Mouse (Mus musculus) granulocyte monocyte progenitor cell, adult 5-6 weeks (primary cell): ENCODE results near the gene Ap1g2. TPM values are rescaled to one million over a fixed set of nuclear protein-coding genes. Genes with fewer than 3 reads are reported as not detected.

Source experiments
- ATAC-seq: replicated peaks from 2 replicates; pipeline ENCODE4 v1.8.0; 2016; ENCODE audit warnings: mild to moderate bottlenecking, moderate TSS enrichment, inconsistent platforms; ENCODE audit not compliant: poor library complexity, severe bottlenecking
- total RNA-seq, 2 experiments: library from RNA; stranded (forward) in 1 of 2; stranded (reverse) in 1 of 2; fragments of 200-712, 200-1000 nt in 1 of 2; fragments of >200 nt in 1 of 2; fragmentation: Nextera tagmentation in 1 of 2; gene quantifications; 2 replicates each; pipeline ENCODE4 v1.2.3; 2014 to 2017

The Ap1g2 gene
- total RNA-seq, 2 experiments from 2014 or later: 15.1 to 87.9 TPM

- ATAC-seq: no peak
These were observed 42.6 kb downstream of the Ap1g2 start for GRCm38 (mm10) chr14:55063581-55064381.

- ATAC-seq: no peak
These were observed 43.3 kb downstream of the Ap1g2 start for GRCm38 (mm10) chr14:55063117-55063516.

DNA sequence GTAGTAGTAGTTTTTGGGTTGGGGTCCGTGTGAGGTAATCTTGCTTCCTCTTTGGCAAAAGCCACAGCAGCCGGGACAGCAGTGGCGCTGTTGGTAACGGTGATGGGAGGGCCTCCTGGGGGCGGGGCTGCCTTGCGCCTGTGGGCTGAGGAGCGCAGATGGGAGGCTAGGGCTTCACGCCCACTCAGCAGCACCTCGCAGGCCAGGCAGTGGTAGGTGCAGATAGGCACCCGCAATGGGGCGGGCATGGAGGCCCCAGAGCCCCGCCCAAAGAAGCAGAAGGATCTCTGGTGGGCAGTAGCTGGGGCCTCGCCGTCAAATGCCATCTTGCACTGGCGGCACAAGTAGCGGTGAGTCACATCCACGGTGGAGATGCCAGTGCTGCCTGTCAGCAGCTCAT lies 43.8 kb downstream of the Ap1g2 start:
- ATAC-seq: peak; percentile 91

DNA sequence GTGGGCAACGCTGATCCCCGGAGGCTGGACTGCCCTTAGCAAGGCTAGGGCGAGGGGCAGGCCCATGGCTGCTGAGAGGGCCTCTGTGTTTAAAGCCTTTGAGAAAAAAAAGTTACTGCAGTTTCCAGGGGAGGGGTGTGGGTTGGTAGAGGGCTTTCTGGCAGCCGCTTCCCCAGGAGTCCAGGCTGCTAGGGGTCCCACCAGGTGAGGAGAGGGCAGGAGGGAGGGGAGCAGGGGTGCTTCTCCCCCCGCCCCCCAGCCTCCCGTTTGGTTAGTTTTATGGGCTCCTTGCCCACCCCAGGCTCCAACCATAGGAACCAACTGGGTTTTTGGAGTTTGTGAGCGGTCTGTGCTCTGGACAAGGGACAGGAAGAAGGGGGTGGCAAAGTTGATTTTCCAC lies 44.5 kb downstream of the Ap1g2 start:
- ATAC-seq: no peak

- no peak for ATAC-seq
These were observed 46.5 kb downstream of the Ap1g2 start for GRCm38 (mm10) chr14:55059931-55060330.

DNA sequence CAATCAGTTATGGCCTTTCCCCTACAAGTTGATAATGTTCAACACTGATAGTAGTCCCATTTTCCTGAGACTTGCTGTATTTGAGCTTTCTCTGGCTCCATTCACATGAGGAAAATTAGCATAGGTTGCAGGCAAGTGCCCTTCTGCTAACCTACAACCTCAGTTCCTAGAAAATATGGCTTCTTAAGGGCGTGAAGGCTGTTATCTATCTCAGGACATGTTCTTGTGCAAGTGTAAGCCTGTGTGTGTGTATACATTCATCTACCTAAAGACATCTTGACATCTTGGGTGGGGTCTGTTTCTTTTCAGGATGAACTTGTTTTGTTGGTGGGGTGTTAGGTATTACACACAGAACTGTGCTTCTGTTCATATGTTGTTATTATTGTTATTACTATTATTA lies 47.4 kb downstream of the Ap1g2 start:
- no peak for ATAC-seq

DNA sequence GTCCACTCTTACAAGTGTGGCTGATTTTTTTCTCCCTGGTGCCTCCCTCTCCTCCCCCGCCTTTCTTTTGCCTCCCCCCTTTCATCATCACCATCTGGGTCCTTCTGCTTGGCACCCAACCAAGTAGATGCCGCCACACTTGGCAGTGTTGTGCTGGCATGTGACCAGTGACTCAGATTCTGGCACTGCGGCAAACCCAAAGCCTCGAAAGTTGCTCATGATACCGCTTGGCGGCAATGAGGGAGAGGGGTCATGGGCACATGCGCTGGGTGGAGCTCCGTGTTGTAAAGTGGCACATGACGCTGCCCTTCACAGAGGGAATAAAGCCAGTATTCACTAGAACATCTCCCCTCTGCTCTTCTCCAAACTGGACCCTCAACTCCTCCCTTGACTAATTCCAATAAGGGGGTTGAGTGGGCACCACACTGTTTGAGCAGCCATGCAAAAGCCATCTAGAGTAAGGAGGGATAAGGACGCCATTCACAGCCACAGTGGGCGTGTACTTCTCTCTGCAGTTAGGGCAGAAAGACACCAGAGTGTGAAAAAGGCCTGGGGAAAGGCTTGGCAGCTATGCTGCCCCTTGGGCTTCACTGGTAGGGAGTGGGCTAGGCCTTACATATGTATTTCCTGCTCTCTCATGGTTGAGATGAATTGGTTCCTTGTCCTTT lies 51.1 kb downstream of the Ap1g2 start:
- ATAC-seq: peak; percentile 93

DNA sequence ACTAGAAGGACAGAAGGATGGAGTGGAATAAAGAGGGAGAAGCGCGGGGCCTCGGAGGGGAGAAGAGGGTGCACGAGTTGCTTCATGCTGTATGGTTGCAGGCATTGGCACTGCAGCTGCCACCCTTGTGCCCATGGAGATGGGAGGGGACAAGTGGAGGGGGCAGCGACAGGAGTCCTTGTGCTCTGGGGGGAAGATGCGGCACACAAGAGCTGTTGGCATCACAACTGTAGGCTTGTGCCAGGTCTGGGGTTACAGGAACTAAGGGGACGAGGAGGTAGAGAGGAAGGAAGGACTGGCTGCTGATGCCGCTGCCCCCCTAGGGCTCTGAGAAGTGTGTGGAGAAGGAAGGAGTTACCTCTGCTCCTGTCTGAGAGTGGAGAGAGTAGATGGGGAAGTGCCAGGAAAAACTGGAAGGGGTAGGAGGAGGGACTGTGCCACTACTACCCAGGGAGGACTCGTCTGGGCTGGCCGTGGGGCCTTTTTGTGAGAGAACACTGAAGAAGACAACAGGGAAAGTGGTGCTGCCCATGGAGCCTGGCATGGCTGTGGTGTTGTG lies 52.1 kb downstream of the Ap1g2 start:
- peak; percentile 63 for ATAC-seq

DNA sequence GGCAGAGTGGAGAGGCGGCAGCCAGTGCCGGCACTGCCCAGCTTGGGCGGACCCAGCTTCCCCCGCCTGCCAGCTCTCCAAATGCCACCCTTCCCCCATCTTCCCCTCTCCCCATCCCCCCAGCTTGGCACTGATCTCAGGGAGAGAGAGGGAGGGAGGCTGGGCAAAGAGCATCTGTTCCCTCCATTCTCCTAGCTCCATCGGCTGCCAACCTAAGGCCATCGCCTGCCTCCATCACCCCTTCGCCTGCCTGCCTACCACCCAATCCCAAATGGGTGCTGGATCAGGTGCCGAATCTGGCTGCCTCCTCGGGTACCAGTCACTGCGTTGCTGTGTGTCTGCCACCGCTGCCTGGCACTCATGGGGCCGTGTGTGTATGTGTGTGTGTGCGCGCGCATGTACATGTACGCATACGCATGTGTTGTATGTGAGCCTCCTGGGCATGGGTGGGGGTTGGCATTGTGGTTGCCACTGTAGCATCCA lies 52.6 kb downstream of the Ap1g2 start:
- no peak for ATAC-seq

DNA sequence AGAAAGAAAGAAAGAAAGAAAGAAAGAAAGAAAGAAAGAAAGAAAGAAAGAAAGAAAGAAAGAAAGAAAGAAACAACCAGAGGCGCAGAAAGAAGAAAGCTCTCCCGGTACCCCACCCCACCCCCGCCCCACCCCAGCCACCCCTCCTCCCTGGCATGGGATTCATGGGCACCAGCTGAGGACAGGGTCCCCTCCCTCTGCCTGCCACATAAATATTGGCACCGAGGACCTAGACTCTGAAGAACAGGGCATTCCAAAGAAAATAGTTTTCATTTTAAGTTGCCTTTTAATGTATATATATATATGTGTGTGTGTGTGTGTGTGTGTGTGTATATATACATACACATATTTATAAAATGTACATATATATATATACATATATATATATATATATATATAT lies 53.3 kb downstream of the Ap1g2 start:
- no peak for ATAC-seq

DNA sequence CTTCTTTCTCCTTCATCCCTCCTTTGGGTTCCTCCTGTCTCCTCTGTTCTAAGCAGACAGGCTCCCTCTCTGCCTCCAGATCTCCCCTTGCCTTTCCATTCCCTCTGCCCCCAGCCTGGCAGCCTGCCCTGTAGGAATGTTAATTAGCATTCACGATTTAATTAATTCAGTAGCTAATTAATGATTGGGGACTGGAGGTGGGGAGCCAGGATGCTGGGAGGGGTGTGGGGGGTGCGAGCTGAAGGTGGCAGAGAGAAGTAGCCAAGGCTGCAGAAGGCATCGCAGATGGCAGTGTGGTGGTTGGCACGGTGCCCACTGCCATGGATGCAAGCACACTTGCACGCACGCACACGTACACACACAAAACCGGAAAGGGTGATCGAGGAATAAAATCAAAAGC lies 53.9 kb downstream of the Ap1g2 start:
- ATAC-seq: no peak

Other genes with a start within 250 kb of the Ap1g2 start
- 14.3 and 19.1 TPM in 2 replicates for gene Homez, start 235.6 kb downstream of the Ap1g2 start, total RNA-seq (2014; fragmentation: Nextera tagmentation)
- 8.4 and 8.7 TPM in 2 replicates for gene Homez, start 235.6 kb downstream of the Ap1g2 start, total RNA-seq (2017)
- gene Ppp1r3e, start 229.0 kb downstream of the Ap1g2 start, total RNA-seq (2014; fragmentation: Nextera tagmentation): 12.2 and 21.1 TPM in 2 replicates
- gene Ppp1r3e, start 229.0 kb downstream of the Ap1g2 start, total RNA-seq (2017): 2.5 and 2.9 TPM in 2 replicates
- 9.4 and 13.5 TPM in 2 replicates for gene Bcl2l2, start 223.2 kb downstream of the Ap1g2 start, total RNA-seq (2014; fragmentation: Nextera tagmentation)
- 9.9 and 10.9 TPM in 2 replicates for gene Bcl2l2, start 223.2 kb downstream of the Ap1g2 start, total RNA-seq (2017)
- gene Gm20521, start 223.2 kb downstream of the Ap1g2 start, total RNA-seq (2014; fragmentation: Nextera tagmentation): not detected in 2 replicates
- gene Gm20521, start 223.2 kb downstream of the Ap1g2 start, total RNA-seq (2017): not detected in 2 replicates
- gene Pabpn1, start 214.1 kb downstream of the Ap1g2 start, total RNA-seq (2014; fragmentation: Nextera tagmentation): 181 and 215 TPM in 2 replicates
- gene Pabpn1, start 214.1 kb downstream of the Ap1g2 start, total RNA-seq (2017): 286 and 319 TPM in 2 replicates
- 1.4 and 2.8 TPM in 2 replicates for gene Slc22a17, start 193.5 kb downstream of the Ap1g2 start, total RNA-seq (2014; fragmentation: Nextera tagmentation)
- gene Slc22a17, start 193.5 kb downstream of the Ap1g2 start, total RNA-seq (2017): 0.52 and 0.77 TPM in 2 replicates
- gene Efs, start 180.5 kb downstream of the Ap1g2 start, total RNA-seq (2014; fragmentation: Nextera tagmentation): not detected in 2 replicates
- not detected in 2 replicates for gene Efs, start 180.5 kb downstream of the Ap1g2 start, total RNA-seq (2017)
- gene Il25, start 173.9 kb downstream of the Ap1g2 start, total RNA-seq (2014; fragmentation: Nextera tagmentation): not detected in 2 replicates
- gene Il25, start 173.9 kb downstream of the Ap1g2 start, total RNA-seq (2017): not detected in 2 replicates
- gene Cmtm5, start 170.3 kb downstream of the Ap1g2 start, total RNA-seq (2014; fragmentation: Nextera tagmentation): not detected in 2 replicates
- not detected in 2 replicates for gene Cmtm5, start 170.3 kb downstream of the Ap1g2 start, total RNA-seq (2017)
- gene Myh6, start 139.7 kb downstream of the Ap1g2 start, total RNA-seq (2014; fragmentation: Nextera tagmentation): not detected in 2 replicates
- not detected in 2 replicates for gene Myh6, start 139.7 kb downstream of the Ap1g2 start, total RNA-seq (2017)
- gene Gm17428, start 129.7 kb downstream of the Ap1g2 start, total RNA-seq (2014; fragmentation: Nextera tagmentation): not detected in 2 replicates
- not detected in 2 replicates for gene Gm17428, start 129.7 kb downstream of the Ap1g2 start, total RNA-seq (2017)
- gene Myh7, start 112.0 kb downstream of the Ap1g2 start, total RNA-seq (2014; fragmentation: Nextera tagmentation): not detected in 2 replicates
- gene Myh7, start 112.0 kb downstream of the Ap1g2 start, total RNA-seq (2017): not detected in 2 replicates
- gene Ngdn, start 91.1 kb downstream of the Ap1g2 start, total RNA-seq (2014; fragmentation: Nextera tagmentation): 50.2 and 65.5 TPM in 2 replicates
- gene Ngdn, start 91.1 kb downstream of the Ap1g2 start, total RNA-seq (2017): 62.7 and 75.3 TPM in 2 replicates
- gene Zfhx2, start 14.3 kb downstream of the Ap1g2 start, total RNA-seq (2014; fragmentation: Nextera tagmentation): 3.0 and 5.2 TPM in 2 replicates
- 0.26 and 0.82 TPM in 2 replicates for gene Zfhx2, start 14.3 kb downstream of the Ap1g2 start, total RNA-seq (2017)
- gene Thtpa, start 11.8 kb downstream of the Ap1g2 start, total RNA-seq (2014; fragmentation: Nextera tagmentation): 11.9 and 16.2 TPM in 2 replicates
- gene Thtpa, start 11.8 kb downstream of the Ap1g2 start, total RNA-seq (2017): 10.0 and 13.0 TPM in 2 replicates
- gene Jph4, start 10.3 kb upstream of the Ap1g2 start, total RNA-seq (2014; fragmentation: Nextera tagmentation): not detected in 2 replicates
- not detected in 2 replicates for gene Jph4, start 10.3 kb upstream of the Ap1g2 start, total RNA-seq (2017)
- gene Dhrs2, start 115.4 kb upstream of the Ap1g2 start, total RNA-seq (2014; fragmentation: Nextera tagmentation): not detected in 2 replicates
- not detected in 2 replicates for gene Dhrs2, start 115.4 kb upstream of the Ap1g2 start, total RNA-seq (2017)